Comparison of ENCODE assay signal across 17 mouse cellular contexts in the genomic region with DNA sequence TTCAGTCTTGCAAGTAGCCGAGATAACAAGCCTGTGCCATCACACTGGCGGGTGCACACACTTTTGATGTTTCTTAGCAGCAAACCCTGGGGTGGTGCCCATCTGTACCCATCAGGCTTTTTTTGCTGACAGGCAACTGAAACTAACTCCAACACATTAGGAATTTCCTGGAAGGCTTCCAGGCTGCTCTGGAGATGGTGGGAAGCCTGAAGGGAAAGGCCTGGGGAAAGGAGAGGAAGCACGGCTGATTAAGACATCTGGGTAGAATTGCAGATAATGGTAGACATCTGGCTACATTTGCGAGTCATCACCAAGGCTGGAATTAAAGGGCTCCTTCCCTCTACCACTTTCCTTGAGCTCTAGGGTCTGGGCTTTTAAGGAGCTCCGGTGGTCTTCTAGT. TPM values are rescaled to one million over a fixed set of nuclear protein-coding genes. Genes with fewer than 3 reads are reported as not detected.
DNase-seq lines count a peak whose midpoint lies in the region; ATAC-seq and TF ChIP-seq lines count a peak whose summit lies in the region.
"Had no signal": no experiment of that assay in that cellular context is flagged by ENCODE, and none has a peak within 500 bp of the region (broad histone marks: within the 10 kb centered on the region; RNA-seq: fewer than 3 reads in every experiment).

No protein-coding gene starts in this region.

- no peak for TF ChIP-seq CTCF in heart, postnatal 0 days (IDR thresholded peaks at IDR 0.05; ENCODE audit: low read depth)

- 42% methylated on average over 5 of the region's 5 CpGs for WGBS in heart, postnatal 0 days
- 24% methylated on average over 5 of the region's 5 CpGs for WGBS in embryonic facial prominence, embryonic 15.5 days

- H3K27me3 ChIP-seq in heart, postnatal 0 days (ENCODE audit: control insufficient read depth, insufficient read depth, low read length), result no peaks in the 10 kb centered on the region
- no peaks in the 10 kb centered on the region for H3K27me3 ChIP-seq in embryonic facial prominence, embryonic 15.5 days
- H3K27me3 ChIP-seq: embryonic facial prominence, embryonic 12.5 days; heart, embryonic 13.5 days; hindbrain, embryonic 12.5 days; intestine, embryonic 15.5 days; midbrain, embryonic 15.5 days had no signal

- H3K4me3 ChIP-seq in heart, postnatal 0 days (ENCODE audit: low read depth, low read length), result no peak overlapping the region
- no peak overlapping the region for H3K4me3 ChIP-seq in embryonic facial prominence, embryonic 15.5 days (replicated peaks)
- H3K4me3 ChIP-seq: embryonic facial prominence, embryonic 12.5 days; heart, embryonic 13.5 days; hindbrain, embryonic 12.5 days; intestine, embryonic 15.5 days; limb, embryonic 12.5 days; midbrain, embryonic 15.5 days had no signal

- no peaks in the 10 kb centered on the region for H3K36me3 ChIP-seq in heart, postnatal 0 days (replicated peaks; ENCODE audit: control insufficient read depth, insufficient read depth, low read length)
- H3K36me3 ChIP-seq in embryonic facial prominence, embryonic 15.5 days, result no peaks in the 10 kb centered on the region
- H3K36me3 ChIP-seq: embryonic facial prominence, embryonic 12.5 days; heart, embryonic 13.5 days; hindbrain, embryonic 12.5 days; intestine, embryonic 15.5 days; limb, embryonic 12.5 days; midbrain, embryonic 15.5 days had no signal

- H3K9me3 ChIP-seq in heart, postnatal 0 days (replicated peaks; ENCODE audit: control insufficient read depth, low read length), result no peaks in the 10 kb centered on the region
- no peaks in the 10 kb centered on the region for H3K9me3 ChIP-seq in embryonic facial prominence, embryonic 15.5 days (replicated peaks)
- H3K9me3 ChIP-seq: embryonic facial prominence, embryonic 12.5 days; hindbrain, embryonic 12.5 days; intestine, embryonic 15.5 days; midbrain, embryonic 15.5 days had no signal

- TF ChIP-seq EP300 in heart, postnatal 0 days (IDR thresholded peaks at IDR 0.05; ENCODE audit: low read depth), result no peak

- intact Hi-C loops in heart, postnatal 36 days (cut with DNase I), result no loop called here

- no peak overlapping the region for H3K27ac ChIP-seq in heart, postnatal 0 days (ENCODE audit: low read depth)
- 0 out of 2 replicates have a peak overlapping the region, but pooled peaks have one; percentile 23 for H3K27ac ChIP-seq in embryonic facial prominence, embryonic 15.5 days (replicated peaks)
- H3K27ac ChIP-seq: hindbrain, embryonic 12.5 days; intestine, embryonic 15.5 days; limb, embryonic 12.5 days; liver, embryonic 14.5 days; midbrain, embryonic 15.5 days had no signal

- no peak for ATAC-seq in heart, postnatal 0 days (ENCODE audit: insufficient read depth, low read depth)
- no peak for ATAC-seq in embryonic facial prominence, embryonic 15.5 days (ENCODE audit: insufficient number of reproducible peaks, low FRiP score, low TSS enrichment, low read depth)
- ATAC-seq: intestine, embryonic 15.5 days; midbrain, embryonic 15.5 days had no signal

- no peak overlapping the region for H3K4me2 ChIP-seq in heart, postnatal 0 days (ENCODE audit: low read depth, low read length)
- no peak overlapping the region for H3K4me2 ChIP-seq in embryonic facial prominence, embryonic 15.5 days (replicated peaks)
- H3K4me2 ChIP-seq: embryonic facial prominence, embryonic 12.5 days; heart, embryonic 13.5 days; hindbrain, embryonic 12.5 days; intestine, embryonic 15.5 days; limb, embryonic 12.5 days; midbrain, embryonic 15.5 days had no signal

- H3K4me1 ChIP-seq in heart, postnatal 0 days (ENCODE audit: control insufficient read depth, insufficient read depth), result no peaks in the 10 kb centered on the region
- peaks cover 16% of the 10 kb centered on the region for H3K4me1 ChIP-seq in embryonic facial prominence, embryonic 15.5 days
- H3K4me1 ChIP-seq: heart, embryonic 13.5 days; hindbrain, embryonic 12.5 days; intestine, embryonic 15.5 days; midbrain, embryonic 15.5 days had no signal

- H3K9ac ChIP-seq in heart, postnatal 0 days (replicated peaks; ENCODE audit: low read depth, low read length), result no peak overlapping the region
- H3K9ac ChIP-seq in embryonic facial prominence, embryonic 15.5 days, result no peak overlapping the region
- H3K9ac ChIP-seq: embryonic facial prominence, embryonic 12.5 days; heart, embryonic 13.5 days; hindbrain, embryonic 12.5 days; intestine, embryonic 15.5 days; limb, embryonic 12.5 days; liver, embryonic 14.5 days; midbrain, embryonic 15.5 days had no signal

- peak; percentile 5 for DNase-seq in heart, postnatal 0 days (ENCODE audit: low spot score)
- DNase-seq in heart, postnatal 36 days, result no peak
- DNase-seq in right cerebral cortex, adult 18-20 months, result peak; percentile 20
- no peak for DNase-seq in right cerebral cortex, postnatal 25 days
- peak; percentile 24 to 43 for DNase-seq in lung, postnatal 4 days
- DNase-seq in cerebellum, postnatal 25 days, result no peak
- no peak for DNase-seq in embryo, embryonic 10.5 days (ENCODE audit: low spot score)
- DNase-seq: cerebellum, postnatal 36 days; thymus, postnatal 14 days had no signal

RNA-seq across cellular contexts. Expression of a gene that starts 47.6 kb away (rescaled TPM):
- total RNA-seq in heart, postnatal 0 days (2014; rRNA removed; ENCODE audit: low replicate concordance), result 8.4 and 10.9 TPM in 2 replicates
- 5.2 and 5.9 TPM in 2 replicates for polyA plus RNA-seq in heart, postnatal 0 days (2015; fragmentation: Nextera tagmentation; extraction: Ambion mirVana)
- 10 to 100 TPM; 13.7 to 13.8 TPM for total RNA-seq in heart, postnatal 36 days (2021)
- polyA plus RNA-seq in embryonic facial prominence, embryonic 15.5 days (2015; fragmentation: Nextera tagmentation; extraction: Ambion mirVana), result 18.8 and 20.0 TPM in 2 replicates

Comparison
In these comparisons a context has a peak if more than half of its experiments do, and no peak if none do; other contexts are left out.
1. DNase-seq: peak in heart, postnatal 0 days (single experiment), right cerebral cortex, adult 18-20 months (single experiment) and lung, postnatal 4 days (2 of 2); none in heart, postnatal 36 days (0 of 2), right cerebral cortex, postnatal 25 days (single experiment), cerebellum, postnatal 25 days (0 of 2) and embryo, embryonic 10.5 days (single experiment).